Mouse (Mus musculus) kidney, postnatal 10 days (tissue): ENCODE data around the gene Pdxdc1.
"Not testable (repeated sequence)": the region's sequence is repeated elsewhere in the genome, so short reads cannot be mapped to it uniquely, and the experiment has no call there.

Experiments used
- DNase-seq: peaks from one replicate; pipeline ENCODE4 v3.0.0; 2021; ENCODE audit warnings: mixed read lengths

Gene Pdxdc1

DNA sequence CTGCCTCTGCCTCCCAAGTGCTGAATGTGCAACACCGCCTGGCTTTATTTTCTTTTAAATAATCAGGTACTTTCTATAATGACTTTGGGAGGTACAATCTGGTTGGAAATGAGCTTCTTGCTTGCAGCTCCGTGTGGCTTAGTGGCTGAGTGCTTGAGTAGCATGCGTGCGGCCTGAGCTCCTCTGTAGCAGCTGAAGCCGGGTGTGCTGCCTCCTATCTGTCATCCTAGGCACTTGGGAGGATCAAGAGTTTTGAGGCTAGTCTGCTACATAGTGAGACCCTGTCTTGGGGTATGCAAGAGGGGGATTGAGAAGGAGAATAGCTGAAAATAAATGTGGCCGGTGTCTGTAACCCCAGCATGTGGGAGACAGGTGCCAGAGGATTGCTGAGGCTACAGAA lies 90.8 kb downstream of the Pdxdc1 start:
- no peak for DNase-seq

DNA sequence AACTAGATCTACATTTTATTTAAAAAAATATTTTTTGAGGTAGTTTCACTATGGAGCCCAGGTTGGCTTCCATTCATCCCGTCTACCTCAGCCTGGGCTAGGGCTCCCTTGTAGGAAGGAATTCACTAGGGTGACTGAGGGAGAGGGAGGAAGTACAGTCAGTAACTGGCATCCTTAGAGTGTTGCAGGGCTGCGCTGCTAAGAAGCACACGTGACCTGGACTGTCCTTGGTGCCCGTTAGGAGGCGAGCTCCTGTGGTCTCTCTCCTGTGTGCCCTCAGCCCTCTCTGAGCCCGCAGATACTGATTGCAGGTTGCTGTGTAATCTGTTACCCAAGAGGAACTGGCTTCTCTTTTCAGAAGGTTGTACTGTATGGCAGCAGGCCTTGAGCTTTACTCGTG lies 94.5 kb downstream of the Pdxdc1 start:
- DNase-seq = no peak

DNA sequence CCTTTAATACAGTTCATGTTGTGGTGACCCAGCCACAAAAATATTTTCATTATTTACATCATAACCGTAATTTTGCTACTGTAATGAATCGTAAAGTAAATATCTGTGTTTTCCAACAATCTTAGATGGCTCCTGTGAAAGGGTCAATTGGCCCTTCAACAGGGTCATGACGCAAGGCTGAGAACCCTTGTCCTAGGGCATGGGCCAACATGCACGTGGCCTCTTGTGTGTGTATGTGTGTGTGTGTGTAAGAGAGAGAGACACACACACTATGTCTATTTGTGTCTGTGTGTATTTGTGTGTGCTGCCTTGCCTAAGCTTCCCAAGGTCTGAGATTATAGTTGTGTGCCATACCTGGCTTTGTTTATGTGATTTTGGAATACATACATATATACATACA lies 95.3 kb downstream of the Pdxdc1 start:
- DNase-seq = no peak

DNA sequence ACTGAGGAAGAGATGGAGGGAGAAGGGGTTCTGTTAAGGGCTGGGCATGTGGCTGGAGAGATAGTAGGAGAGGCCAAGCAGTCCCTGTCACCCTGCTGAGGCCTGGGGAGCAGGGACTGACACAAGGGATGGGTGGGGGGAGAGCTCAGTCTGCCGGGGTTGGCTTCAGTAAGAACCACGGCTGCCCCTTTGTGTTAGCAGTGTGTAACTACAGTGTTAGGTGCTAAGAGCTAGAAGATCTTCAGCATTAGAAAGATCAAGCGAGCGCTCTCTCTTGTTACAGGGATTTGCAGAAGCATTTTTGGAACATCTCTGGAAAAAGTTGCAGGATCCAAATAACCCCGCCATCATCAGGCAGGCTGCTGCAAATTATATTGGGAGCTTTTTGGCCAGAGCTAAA lies 98.3 kb downstream of the Pdxdc1 start:
- no peak for DNase-seq

DNA sequence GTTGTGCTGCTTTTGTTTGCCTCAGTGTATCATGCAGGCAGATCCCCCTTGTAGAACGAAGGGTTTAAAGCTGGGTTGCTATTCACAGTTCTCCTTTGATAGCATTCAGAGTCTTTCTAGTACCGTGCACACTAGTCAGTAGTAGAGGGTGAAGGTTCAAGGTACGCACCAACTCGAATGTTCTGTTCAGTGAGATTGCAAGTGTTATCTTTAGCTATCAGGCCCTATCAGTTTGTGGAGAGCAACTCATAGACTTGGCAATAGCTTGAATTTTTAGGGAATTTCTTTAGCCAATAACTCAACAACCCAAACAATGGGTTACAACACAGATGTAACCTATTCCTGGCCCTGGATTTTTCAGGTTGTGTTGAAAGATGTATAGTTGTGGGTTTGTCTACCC lies 101.7 kb downstream of the Pdxdc1 start:
- DNase-seq = no peak

DNA sequence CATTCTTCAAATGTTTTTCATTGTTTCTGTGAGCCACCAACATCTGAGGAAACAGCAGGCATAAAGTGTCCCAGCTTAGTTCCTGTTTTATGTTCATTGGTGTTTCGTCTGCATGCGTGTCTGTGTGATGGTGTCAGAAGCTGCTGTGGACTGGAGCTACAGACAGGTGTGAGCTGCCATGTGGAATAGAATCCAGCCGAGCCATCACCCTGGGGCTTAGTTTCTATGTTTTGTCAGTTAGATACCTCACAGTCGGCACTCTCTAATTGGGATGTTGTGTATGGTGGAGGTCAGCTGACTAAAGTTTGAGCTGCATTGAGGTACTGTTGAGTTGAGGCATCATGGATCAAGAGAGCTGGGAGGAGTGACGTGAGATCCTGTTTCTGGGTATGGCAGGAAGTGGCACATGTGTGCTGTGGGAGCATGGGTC lies 106.2 kb downstream of the Pdxdc1 start:
- DNase-seq = no peak

DNA sequence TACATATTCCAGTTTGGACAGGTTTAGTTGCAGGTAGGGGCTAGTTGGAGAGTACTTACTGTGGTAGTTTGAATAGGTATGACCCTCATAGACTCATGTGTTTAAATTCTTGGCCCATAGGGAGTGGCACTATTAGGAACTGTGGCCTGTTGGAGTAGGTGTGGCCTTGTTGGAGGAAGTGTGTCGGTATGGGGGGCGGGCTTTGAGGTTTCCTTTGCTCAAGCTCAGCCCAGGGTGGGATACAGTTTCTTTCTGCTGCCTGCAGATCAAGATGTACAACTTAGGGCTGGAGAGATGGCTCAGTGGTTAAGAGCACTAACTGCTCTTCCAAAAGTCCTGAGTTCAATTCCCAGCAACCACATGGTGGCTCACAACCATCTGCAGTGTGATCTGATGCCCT lies 109.5 kb downstream of the Pdxdc1 start:
- DNase-seq = not testable (repeated sequence)

DNA sequence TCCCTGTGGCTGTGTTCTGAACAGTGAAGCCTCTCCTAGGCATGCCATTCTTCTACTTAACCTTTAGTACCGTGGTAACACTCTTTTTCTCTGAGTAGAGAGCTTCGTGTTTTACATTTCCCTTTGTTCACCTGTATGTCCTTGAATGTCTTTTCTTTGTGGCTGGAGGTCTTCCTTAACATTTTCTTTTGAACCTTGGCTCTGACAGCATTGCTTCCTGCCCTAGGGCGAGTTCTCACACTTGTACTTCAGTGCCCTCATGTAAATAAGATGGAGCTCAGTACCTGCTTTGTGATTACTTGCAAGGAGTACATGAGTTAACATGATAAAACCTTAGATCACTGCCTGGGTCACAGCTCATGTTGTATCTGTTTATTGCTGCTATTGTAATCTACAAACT lies 117.0 kb downstream of the Pdxdc1 start:
- DNase-seq = no peak
